Mouse (Mus musculus) left cerebral cortex, adult 2 months (tissue): ENCODE results near the gene Gjb5. TPM values are rescaled to one million over a fixed set of nuclear protein-coding genes. Genes with fewer than 3 reads are reported as not detected.
A peak's percentile ranks its signal among the peaks of the same experiment; 100 is the strongest.

Source experiments
- DNase-seq, 2 experiments: peaks; one replicate each; pipeline ENCODE4 v3.0.0; 2021 to 2022; ENCODE audit warnings: low spot score in 2 of 2, mixed read lengths in 1 of 2; ENCODE audit errors: extremely low spot score in 1 of 2
- H3K27ac ChIP-seq: fragments of 200-600 bp; 2 replicates; pipeline ENCODE4 v1.8.1; 2022
- H3K4me3 ChIP-seq: fragments of 200-600 bp; 2 replicates; pipeline ENCODE4 v1.8.1; 2022
- CTCF ChIP-seq: fragments of 200-600 bp; IDR thresholded peaks from 2 replicates; pipeline ENCODE4 v1.8.1; 2022; ENCODE audit warnings: antibody characterized with exemption, mild to moderate bottlenecking, moderate library complexity
- intact Hi-C: fragments of 180-260 bp; cut with DNase I; formaldehyde crosslinking; loops from one replicate; pipeline ENCODE4 v1.15.1; 2025
- total RNA-seq, 2 experiments: library from RNA; stranded (reverse); gene quantifications; 2 replicates each; pipeline ENCODE4 v1.2.3; 2021

The Gjb5 gene
- total RNA-seq, 2 experiments from 2014 or later, result 0.20 TPM; not detected in 1

GRCm38 (mm10) chr4:127368379-127368973 is 10.5 kb upstream of the Gjb5 start:
- peak; percentile 93 for TF ChIP-seq CTCF
- peak; percentile 70 to 78 for DNase-seq
- H3K27ac ChIP-seq, result no peak overlapping the region
- intact Hi-C loops, result loop anchor here (1.0 to 5.0 kb wide), 3 partner anchors 69 to 1174 kb away; no protein-coding TSS in a partner anchor
- no peak overlapping the region for H3K4me3 ChIP-seq

GRCm38 (mm10) chr4:127365834-127366233 is 7.9 kb upstream of the Gjb5 start:
- no peak for TF ChIP-seq CTCF
- H3K4me3 ChIP-seq, result no peak overlapping the region
- H3K27ac ChIP-seq, result no peak overlapping the region
- no peak for DNase-seq
- intact Hi-C loops, result loop anchor here (5.0 kb wide), 2 partner anchors 71 to 1176 kb away; no protein-coding TSS in a partner anchor

- no peak overlapping the region for H3K4me3 ChIP-seq
- DNase-seq, result no peak
- H3K27ac ChIP-seq, result no peak overlapping the region
- intact Hi-C loops, result loop anchor here (5.0 kb wide), 2 partner anchors 72 to 1177 kb away; no protein-coding TSS in a partner anchor
- TF ChIP-seq CTCF, result no peak
These were observed 7.5 kb upstream of the Gjb5 start for GRCm38 (mm10) chr4:127365433-127365832.

- Histone ChIP-seq H3K4me3 (no peak overlapping the region), H3K27ac (no peak overlapping the region)
- no peak for TF ChIP-seq CTCF
- intact Hi-C loops, result no loop called here
- DNase-seq, result no peak
These were observed 6.5 kb upstream of the Gjb5 start for GRCm38 (mm10) chr4:127364431-127364830.

- intact Hi-C loops, result no loop called here
- TF ChIP-seq CTCF, result peak; percentile 56
- no peak for DNase-seq
These were observed 5.3 kb upstream of the Gjb5 start for GRCm38 (mm10) chr4:127363331-127363730.

GRCm38 (mm10) chr4:127362520-127362919 is 4.5 kb upstream of the Gjb5 start:
- no peak for TF ChIP-seq CTCF
- H3K27ac ChIP-seq, result no peak overlapping the region
- intact Hi-C loops, result no loop called here

More at GRCm38 (mm10) chr4:127363331-127363730, 5.3 kb upstream of the Gjb5 start:
- H3K27ac ChIP-seq, result no peak overlapping the region
- no peak overlapping the region for H3K4me3 ChIP-seq

GRCm38 (mm10) chr4:127354506-127355485 is 3.2 kb downstream of the Gjb5 start:
- no peak for TF ChIP-seq CTCF
- intact Hi-C loops, result no loop called here
- H3K4me3 ChIP-seq, result no peak overlapping the region
- no peak for DNase-seq
- H3K27ac ChIP-seq, result no peak overlapping the region

More at GRCm38 (mm10) chr4:127362520-127362919, 4.5 kb upstream of the Gjb5 start:
- H3K4me3 ChIP-seq, result no peak overlapping the region
- no peak for DNase-seq

GRCm38 (mm10) chr4:127353951-127354438 is 4.0 kb downstream of the Gjb5 start, which contains the start of gene Gjb4:
Gene Gjb4, minus strand, starts transcription at chr4:127354081.
- intact Hi-C loops, result no loop called here
- no peak within 1 kb of the TSS for H3K4me3 ChIP-seq
- no peak within 1 kb of the TSS for H3K27ac ChIP-seq
- no peak for TF ChIP-seq CTCF
- no peak for DNase-seq

- H3K4me3 ChIP-seq, result no peak overlapping the region
- no peak for TF ChIP-seq CTCF
- H3K27ac ChIP-seq, result no peak overlapping the region
- intact Hi-C loops, result no loop called here
- DNase-seq, result no peak
These were observed 5.4 kb downstream of the Gjb5 start for GRCm38 (mm10) chr4:127352594-127352993.

GRCm38 (mm10) chr4:127349560-127350300 is 8.3 kb downstream of the Gjb5 start:
- Histone ChIP-seq H3K4me3 (no peak overlapping the region), H3K27ac (no peak overlapping the region)
- no peak for TF ChIP-seq CTCF
- no peak for DNase-seq
- intact Hi-C loops, result no loop called here

- DNase-seq, result no peak
- TF ChIP-seq CTCF, result no peak
- intact Hi-C loops, result no loop called here
- no peak overlapping the region for H3K4me3 ChIP-seq
- no peak overlapping the region for H3K27ac ChIP-seq
These were observed 13.0 kb downstream of the Gjb5 start for GRCm38 (mm10) chr4:127345000-127345399.

- H3K4me3 ChIP-seq, result no peak overlapping the region
- DNase-seq, result no peak
- intact Hi-C loops, result no loop called here
- H3K27ac ChIP-seq, result no peak overlapping the region
- no peak for TF ChIP-seq CTCF
These were observed 16.6 kb downstream of the Gjb5 start for GRCm38 (mm10) chr4:127341372-127341771.
